Mouse (Mus musculus) WW6 (cell line): ENCODE measurements at regions not wholly inside any gene's neighbourhood (a gene's known extent, or its start where the extent isn't known, plus 50 kb on each side); places are given as distances from the start of the nearest gene placed in this dataset.

ENCODE experiments used
- DNase-seq: peaks from one replicate; pipeline ENCODE4 v3.0.0-alpha.2; 2013; ENCODE audit warnings: low read depth, low spot score

GRCm38 (mm10) chr1:23589414-23589942 lies 172.1 kb upstream of the B3gat2 start:
- DNase-seq = no peak

DNA sequence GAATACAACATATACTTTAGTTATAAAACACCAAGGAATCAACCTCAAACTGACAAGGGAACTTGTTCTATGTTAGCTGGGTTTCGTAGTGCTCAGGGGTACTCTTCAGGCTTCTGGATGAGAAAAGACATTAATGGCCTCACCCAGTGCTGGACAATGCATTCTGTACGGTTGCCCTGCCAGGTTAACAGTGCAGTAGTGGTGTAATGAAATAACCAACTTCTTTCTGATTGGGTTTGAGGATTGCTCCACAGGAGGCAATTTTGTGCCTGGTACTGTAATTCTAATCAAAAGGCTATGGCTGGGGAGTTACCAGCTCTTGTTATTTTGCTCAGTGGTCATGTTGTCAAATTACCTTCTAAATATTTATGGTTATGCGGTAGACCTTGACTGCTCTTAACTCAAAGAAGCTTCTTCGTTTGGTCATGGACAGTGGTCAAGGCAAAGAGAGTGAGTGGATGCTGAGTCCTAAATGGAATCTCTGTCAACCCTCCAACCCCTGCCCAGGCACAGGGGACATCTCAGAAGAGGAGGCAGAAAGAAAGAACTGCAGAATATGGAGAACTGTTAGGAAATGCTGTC lies 158.8 kb upstream of the B3gat2 start:
- DNase-seq = no peak

DNA sequence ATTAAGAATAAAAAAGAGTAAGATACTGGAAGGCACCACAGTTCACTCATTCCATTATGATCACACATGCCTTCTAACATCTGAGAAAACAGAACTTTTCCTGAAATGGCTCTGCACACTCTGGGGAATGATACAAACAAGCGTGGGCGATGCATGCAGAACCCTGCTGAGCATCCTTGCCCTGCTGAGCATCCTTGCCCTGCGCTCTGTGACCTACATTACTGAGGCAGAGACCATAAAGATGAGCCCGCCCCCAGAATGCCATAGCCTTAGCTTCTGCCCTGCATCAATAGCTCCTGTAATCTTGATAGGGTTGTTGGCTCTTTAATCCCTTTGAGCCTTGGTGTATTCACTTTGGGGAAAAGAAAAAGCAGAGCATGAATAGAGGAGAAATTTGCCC lies 132.2 kb upstream of the B3gat2 start:
- DNase-seq = no peak

- no peak for DNase-seq
Measured at GRCm38 (mm10) chr1:23645093-23645492, 116.5 kb upstream of the B3gat2 start.

GRCm38 (mm10) chr1:23648875-23649506 lies 112.6 kb upstream of the B3gat2 start:
- DNase-seq = no peak

GRCm38 (mm10) chr1:23649886-23650285 lies 111.7 kb upstream of the B3gat2 start:
- no peak for DNase-seq

GRCm38 (mm10) chr1:23653628-23654027 lies 107.9 kb upstream of the B3gat2 start:
- DNase-seq = no peak

GRCm38 (mm10) chr1:23655768-23656167 lies 105.8 kb upstream of the B3gat2 start:
- DNase-seq = no peak

DNA sequence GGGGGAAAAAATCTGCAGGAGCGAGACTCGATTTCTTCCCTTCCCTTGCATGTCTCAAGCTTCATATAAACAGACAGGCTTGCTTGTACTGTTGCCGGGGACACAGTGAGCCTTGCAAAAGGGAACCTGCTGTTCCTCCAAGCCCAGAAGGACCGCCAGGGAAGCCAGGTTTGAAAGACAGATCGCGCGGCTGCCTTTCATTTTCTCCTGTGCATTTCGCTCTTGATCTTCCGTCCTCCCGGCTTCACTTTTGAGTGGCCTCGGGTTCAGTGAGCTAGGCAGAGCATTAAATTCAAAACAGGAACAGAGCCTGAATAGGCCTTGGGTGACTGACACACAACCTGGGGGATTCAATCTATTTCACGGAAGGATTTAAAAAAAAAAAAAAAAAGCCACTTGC lies 105.3 kb upstream of the B3gat2 start:
- no peak for DNase-seq

GRCm38 (mm10) chr1:23656718-23657117 lies 104.8 kb upstream of the B3gat2 start:
- no peak for DNase-seq

DNA sequence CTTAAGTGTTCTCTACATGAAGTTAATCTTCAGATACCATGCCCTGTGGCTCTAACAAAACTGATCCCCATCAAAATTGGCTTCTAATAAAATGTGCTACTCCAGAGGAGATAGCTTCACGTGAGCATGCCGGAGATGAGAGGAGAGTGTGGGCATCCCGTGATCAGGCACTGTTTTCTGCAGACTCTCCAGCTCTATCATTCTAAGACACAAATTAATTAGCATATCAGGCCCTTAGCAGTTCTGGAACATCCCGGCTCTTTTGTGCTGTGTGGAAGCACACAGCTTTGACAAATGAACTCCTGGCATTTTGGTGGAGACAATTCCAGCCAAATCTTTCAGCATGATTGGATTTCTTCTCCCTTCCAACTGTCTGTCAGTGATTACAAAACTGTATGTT lies 91.0 kb upstream of the B3gat2 start:
- no peak for DNase-seq

DNA sequence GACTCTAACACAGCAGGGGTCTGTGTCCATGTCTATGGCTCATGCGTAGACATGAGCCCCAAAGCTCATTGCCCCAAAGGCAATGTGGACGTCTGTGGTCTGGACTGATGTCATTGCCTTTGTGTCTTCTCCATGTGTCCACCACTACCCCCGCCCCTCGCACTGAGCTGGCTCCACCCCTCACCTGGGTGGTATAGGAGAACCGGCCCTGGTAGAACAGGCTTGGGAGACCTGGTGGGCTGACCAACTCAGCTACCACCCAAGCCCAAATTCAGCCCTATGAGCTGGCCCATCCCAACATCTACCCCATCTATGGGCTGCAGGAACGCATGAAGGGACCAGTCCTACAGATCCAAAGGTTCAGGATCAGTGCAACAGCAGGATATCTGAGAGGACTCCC lies 87.2 kb upstream of the B3gat2 start:
- no peak for DNase-seq

GRCm38 (mm10) chr1:23676301-23676700 lies 85.3 kb upstream of the B3gat2 start:
- no peak for DNase-seq

GRCm38 (mm10) chr1:23689398-23689797 lies 72.2 kb upstream of the B3gat2 start:
- DNase-seq = no peak

GRCm38 (mm10) chr1:23705489-23705888 lies 56.1 kb upstream of the B3gat2 start:
- DNase-seq = peak; percentile 14

DNA sequence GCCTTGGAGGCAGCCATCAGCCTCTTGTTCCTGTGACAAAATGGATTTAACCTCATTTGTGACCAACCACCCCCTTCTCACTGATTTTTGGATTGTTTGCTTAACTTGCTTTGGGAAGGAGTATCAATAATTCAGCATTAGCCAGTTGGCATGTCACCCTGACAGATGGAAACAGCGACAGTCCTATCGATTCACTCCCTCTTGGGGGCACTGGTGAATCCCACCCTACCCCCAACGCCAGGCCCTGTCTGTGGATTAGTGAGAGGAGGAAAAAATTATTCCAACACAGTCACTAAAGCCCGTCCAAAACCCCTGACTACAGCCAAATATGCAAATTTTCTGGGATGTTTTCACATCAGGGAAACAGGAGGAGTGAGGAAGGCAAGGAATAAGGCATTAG lies 55.1 kb upstream of the B3gat2 start:
- DNase-seq = no peak
